Mouse (Mus musculus): ENCODE data around the gene Cd6.

GRCm38 (mm10) chr19:10757526-10757925, 72.3 kb downstream of the Cd6 start:
- TF ChIP-seq CTCF (IDR thresholded peaks at IDR 0.05; ENCODE audit: low read depth), result no peak
- no peak for TF ChIP-seq EP300 (IDR thresholded peaks at IDR 0.05; ENCODE audit: low read depth)
